Mouse (Mus musculus) central nervous system, embryonic 18 days (tissue): Measurements from ENCODE around the gene Hist1h1d. TPM values are rescaled to one million over a fixed set of nuclear protein-coding genes. Genes with fewer than 3 reads are reported as not detected.

Experiments used
- polyA plus RNA-seq: library from polyadenylated mRNA; depleted of rRNA; stranded (reverse); fragments of >200 nt; gene quantifications from 2 replicates; pipeline ENCODE4 v1.2.3, GENCODE M21; 2012; rRNA removed

Gene Hist1h1d
- 0.14 and 0.15 TPM in 2 replicates for polyA plus RNA-seq

DNA sequence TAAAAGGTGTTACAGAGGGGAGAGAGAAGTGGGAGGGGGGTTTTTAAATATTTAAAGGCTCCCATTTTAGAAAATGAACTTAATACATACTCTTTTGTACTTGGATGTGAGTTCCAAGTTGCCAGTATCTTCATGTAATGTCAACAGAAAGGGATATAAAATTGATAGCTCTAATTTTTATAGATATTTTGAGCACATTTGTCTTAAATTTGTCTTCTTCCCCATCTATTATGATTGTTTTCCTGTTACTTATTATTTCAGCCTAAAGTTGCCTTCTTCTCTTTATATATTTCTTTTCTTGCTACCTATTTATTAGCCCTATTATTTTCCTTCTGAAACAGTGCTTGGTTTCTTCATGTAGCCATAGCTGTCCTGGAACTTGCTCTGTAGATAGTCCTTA, at the start of gene Hist1h1d:
Gene Hist1h1d, plus strand, starts transcription at position 301 of the 400 bp plus-strand sequence.

DNA sequence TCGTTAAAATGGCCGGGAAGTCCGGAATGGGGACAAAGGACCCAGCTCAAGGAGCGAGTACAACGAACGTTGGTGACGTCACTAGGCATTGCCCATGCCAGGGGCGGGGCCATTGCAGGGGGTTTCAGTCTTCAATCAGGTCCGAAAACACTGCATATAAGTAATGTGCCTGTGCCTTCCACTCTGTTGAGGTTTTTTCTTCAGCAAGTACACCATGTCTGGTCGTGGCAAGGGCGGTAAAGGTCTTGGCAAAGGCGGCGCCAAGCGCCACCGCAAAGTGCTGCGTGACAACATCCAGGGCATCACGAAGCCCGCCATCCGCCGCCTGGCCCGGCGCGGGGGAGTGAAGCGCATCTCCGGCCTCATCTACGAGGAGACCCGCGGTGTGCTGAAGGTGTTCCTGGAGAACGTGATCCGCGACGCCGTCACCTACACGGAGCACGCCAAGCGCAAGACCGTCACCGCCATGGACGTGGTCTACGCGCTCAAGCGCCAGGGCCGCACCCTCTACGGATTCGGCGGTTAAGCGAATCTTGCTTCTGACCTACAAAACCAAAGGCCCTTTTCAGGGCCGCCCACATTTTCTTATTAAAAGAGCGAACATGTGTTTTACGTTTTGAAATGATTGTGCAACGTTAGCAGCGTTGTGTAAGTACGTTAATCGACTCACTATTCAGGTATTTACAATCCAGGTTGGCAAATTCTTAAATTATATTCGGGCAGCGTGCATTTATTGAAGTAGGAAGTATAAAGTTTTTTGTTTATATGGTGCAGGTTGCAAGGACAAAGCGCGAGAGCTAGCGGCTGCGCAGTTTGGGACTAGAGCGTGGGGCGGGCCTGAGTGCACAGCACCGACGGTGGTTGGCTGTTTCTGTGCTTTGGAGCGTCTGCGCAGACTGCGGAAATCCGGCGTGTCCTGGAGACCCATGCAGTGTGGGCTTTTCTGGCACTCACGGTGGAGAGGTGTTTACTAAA, 21.9 kb upstream of the Hist1h1d start, which contains the start of gene Hist1h4h:
Gene Hist1h4h, plus strand, starts transcription at position 150 of the 975 bp plus-strand sequence.

DNA sequence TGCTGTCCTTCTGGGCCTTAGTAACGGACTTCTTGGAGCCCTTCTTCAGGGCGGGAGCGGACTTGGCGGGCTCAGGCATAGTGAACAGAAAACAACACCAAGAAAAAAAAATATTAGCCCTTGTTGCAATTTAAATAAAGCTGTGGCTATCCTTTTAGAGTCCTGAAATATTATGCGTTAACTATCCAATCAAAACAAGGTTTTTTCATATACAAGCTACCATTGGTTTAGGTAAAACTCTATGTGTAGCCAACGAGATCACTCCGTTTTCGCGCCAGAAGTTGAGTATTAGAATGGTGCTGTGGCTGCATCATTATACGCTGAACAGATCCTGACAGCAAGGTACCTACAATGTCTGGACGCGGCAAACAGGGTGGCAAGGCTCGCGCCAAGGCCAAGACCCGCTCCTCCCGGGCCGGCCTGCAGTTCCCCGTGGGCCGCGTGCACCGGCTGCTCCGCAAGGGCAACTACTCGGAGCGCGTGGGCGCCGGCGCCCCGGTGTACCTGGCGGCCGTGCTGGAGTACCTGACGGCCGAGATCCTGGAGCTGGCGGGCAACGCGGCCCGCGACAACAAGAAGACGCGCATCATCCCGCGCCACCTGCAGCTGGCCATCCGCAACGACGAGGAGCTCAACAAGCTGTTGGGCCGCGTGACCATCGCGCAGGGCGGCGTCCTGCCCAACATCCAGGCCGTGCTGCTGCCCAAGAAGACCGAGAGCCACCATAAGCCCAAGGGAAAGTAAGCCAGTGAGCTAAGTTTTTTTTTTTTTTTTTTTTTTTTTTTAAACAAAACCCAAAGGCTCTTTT, 19.3 kb upstream of the Hist1h1d start, which contains the start of gene Hist1h2af:
Gene Hist1h2af, plus strand, starts transcription at position 347 of the 808 bp plus-strand sequence.

DNA sequence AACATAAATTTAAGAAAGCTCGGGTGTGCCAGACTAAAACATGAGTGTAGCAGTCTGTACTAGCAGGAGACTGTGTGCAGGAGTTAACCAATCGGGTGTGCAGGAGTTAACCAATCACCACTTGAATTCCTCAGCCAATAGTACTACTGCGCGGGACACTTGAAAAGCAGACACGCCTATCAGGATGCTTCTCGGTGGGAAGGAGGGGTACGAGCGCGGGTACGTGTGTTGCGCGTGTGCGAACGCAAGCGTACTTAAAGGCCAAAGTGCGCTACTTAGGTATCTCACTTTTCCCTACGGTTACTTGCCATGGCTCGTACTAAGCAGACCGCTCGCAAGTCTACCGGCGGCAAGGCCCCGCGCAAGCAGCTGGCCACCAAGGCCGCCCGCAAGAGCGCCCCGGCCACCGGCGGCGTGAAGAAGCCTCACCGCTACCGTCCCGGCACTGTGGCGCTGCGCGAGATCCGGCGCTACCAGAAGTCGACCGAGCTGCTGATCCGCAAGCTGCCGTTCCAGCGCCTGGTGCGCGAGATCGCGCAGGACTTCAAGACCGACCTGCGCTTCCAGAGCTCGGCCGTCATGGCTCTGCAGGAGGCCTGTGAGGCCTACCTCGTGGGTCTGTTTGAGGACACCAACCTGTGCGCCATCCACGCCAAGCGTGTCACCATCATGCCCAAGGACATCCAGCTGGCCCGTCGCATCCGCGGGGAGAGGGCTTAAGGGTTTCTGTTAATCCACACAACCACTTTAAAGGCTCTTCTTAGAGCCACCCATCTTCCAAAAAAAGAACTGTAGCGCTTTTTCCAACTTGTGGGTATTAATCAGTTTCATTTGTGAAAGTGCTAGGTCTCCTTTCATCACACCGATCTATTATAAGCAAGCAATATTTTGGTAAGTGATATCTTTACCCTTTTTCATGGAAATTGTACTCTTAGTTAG, 17.7 kb upstream of the Hist1h1d start, which contains the start of gene Hist1h3g:
Gene Hist1h3g, plus strand, starts transcription at position 286 of the 939 bp plus-strand sequence.

DNA sequence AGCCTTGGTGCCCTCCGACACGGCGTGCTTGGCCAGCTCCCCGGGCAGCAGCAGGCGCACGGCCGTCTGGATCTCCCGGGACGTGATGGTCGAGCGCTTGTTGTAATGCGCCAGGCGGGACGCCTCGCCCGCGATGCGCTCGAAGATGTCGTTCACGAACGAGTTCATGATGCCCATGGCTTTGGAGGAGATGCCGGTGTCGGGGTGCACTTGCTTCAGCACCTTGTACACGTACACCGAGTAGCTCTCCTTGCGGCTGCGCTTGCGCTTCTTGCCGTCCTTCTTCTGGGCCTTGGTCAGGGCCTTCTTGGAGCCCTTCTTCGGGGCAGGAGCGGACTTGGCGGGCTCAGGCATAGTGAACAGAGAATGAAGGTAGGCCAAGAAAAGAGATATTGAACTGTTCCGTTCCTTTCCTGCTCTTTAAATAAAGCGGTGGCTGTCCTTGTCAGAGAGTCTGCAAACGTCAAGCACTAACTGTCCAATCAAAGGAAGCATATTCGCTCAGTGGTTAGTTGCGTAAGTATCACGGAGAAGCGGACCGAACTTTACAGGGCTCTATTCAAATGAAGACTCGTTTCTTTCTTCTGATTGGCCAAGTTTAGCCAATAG, 10.0 kb upstream of the Hist1h1d start, which contains the start of gene Hist1h2bh:
Gene Hist1h2bh, minus strand, starts transcription at position 394 of the 609 bp plus-strand sequence.

DNA sequence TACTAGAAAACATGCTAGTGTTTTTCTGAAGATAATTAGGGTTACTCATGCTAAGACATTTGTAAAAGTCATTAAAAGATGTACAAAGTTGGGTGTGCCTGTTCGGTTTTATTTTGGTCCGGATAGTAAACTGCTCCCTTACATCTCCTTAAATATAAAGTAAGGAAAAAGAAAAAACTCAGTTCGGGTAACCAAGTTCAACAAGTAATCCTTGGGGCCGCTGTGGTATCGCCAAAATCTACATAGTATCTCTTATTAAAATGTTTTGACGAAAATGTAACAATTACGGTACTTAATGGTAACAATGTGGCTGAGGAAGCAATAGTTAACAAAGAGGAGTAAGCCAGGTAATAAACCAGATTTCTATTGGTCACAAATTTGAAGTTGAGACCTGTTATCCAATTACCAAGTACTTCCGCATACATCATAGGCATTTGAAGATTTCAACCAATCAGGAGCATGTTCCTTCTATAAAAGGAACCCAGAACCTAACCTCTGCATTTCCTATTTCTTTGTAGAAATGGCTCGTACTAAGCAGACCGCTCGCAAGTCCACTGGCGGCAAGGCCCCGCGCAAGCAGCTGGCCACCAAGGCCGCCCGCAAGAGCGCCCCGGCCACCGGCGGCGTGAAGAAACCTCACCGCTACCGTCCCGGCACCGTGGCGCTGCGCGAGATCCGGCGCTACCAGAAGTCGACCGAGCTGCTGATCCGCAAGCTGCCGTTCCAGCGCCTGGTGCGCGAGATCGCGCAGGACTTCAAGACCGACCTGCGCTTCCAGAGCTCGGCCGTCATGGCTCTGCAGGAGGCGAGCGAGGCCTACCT, 8.9 kb upstream of the Hist1h1d start, which contains the start of gene Hist1h3f:
Gene Hist1h3f, plus strand, starts transcription at position 88 of the 822 bp plus-strand sequence.

DNA sequence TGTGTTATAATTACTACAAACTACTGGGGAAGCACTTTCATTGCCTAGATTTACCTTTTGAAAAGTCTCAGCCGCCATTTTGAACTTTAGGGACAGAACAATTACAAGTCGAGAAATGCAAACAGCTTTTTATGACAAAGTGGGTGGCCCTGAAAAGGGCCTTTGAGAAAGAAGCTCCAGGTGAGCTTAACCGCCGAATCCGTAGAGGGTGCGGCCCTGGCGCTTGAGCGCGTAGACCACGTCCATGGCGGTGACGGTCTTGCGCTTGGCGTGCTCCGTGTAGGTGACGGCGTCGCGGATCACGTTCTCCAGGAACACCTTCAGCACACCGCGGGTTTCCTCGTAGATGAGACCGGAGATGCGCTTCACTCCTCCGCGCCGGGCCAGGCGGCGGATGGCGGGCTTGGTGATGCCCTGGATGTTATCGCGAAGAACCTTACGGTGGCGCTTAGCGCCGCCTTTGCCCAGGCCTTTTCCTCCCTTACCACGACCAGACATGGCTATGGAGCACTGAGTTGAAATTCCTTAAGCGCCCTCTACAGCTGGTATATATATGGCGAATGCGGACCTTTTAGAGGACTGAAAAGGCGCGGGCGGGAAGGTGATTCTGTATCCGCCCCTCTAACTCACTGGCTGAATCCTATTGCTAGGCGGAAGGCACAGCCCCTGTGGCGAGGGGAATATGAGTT, 1.8 kb upstream of the Hist1h1d start, which contains the start of gene Hist1h4f:
Gene Hist1h4f, minus strand, starts transcription at position 503 of the 689 bp plus-strand sequence.

DNA sequence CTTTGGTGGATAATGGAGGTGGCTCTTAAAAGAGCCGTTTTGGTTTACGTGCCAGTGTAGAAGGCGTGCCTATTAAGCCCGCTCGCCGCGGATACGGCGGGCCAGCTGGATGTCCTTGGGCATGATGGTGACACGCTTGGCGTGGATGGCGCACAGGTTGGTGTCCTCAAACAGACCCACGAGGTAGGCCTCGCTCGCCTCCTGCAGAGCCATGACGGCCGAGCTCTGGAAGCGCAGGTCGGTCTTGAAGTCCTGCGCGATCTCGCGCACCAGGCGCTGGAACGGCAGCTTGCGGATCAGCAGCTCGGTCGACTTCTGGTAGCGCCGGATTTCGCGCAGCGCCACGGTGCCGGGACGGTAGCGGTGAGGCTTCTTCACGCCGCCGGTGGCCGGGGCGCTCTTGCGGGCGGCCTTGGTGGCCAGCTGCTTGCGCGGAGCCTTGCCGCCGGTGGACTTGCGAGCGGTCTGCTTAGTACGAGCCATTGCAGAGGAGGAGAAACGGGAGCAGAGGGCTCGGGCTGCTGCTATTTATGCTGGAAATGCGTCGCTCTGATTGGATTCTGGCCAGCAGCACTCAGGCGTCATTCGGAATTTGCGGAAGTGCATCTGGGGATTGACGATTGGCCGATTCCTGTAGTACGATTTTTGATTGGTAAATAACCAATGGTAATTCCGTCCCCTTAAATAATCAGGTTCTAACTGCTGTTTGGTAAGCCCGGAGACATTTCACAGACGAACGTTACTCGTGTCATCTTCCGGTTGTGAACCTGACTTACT, 9.0 kb downstream of the Hist1h1d start, which contains the start of gene Hist1h3e:
Gene Hist1h3e, minus strand, starts transcription at position 487 of the 777 bp plus-strand sequence.

GRCm38 (mm10) chr13:23571022-23571503, 18.0 kb downstream of the Hist1h1d start, which contains the start of the genes Hist1h2ae and Hist1h2bg:
Hist1h2ae (minus strand) TSS chr13:23571220.
Hist1h2bg (plus strand) TSS chr13:23571396.

GRCm38 (mm10) chr13:23573898-23574524, 20.9 kb downstream of the Hist1h1d start, which contains the start of the genes Hist1h2bf and Hist1h2ad:
Hist1h2bf (minus strand) TSS chr13:23574196.
Hist1h2ad (plus strand) TSS chr13:23574381.

DNA sequence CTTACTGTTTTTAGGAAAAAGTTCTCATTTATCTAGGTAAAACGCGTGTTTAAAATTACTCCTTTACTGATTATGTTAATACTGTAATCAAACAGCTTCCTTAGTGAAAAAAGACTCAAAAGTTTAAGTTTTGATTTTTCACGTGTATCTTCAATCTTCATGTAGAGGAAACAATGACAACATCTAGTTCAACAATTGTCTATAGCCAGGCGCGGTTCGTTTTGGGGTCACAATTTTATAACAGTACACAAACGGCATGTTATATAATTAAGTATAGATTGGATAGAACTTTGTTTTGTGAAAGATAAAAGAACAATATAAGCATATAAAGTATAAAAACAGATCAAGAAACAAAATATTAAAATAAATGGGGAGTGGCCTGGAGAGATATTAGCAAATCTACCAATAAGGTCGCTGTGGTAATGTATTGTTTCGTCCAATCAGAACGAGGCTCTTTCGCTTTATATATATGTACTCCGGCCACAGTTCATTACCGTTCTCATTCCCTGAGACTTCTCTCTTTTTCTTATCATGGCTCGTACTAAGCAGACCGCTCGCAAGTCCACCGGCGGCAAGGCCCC, 22.3 kb downstream of the Hist1h1d start, which contains the start of gene Hist1h3d:
Gene Hist1h3d, plus strand, starts transcription at position 493 of the 581 bp plus-strand sequence.

DNA sequence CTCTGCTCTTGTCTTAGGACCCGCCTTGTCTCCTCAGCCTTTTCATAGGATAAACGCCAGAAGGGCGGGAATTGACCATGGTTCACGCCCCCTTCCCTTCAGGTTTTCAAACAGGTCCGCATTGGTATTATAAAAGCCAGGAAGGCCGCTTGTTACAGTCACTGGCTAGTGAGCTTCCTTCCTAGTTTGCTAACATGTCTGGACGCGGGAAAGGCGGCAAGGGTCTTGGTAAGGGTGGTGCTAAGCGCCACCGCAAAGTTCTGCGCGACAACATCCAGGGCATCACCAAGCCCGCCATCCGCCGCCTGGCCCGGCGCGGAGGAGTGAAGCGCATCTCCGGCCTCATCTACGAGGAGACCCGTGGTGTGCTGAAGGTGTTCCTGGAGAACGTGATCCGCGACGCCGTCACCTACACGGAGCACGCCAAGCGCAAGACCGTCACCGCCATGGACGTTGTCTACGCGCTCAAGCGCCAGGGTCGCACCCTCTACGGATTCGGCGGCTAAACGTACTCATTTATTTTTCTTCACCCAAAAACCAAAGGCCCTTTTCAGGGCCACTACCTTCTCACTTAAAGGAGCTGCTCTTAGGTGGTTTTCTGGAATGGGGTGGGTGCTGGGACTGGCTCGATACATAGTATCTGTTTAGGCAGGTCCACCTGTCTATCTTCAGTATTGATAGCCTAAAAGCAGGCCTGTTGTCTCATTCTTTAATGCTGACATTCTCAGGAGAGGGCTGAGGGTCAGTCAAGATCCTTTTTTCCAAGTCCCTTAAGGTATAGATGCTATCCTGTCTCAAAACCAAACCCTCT, 28.6 kb downstream of the Hist1h1d start, which contains the start of gene Hist1h4d:
Gene Hist1h4d, plus strand, starts transcription at position 191 of the 811 bp plus-strand sequence.

